Mouse (Mus musculus): ENCODE results near the gene Myo1g. TPM values are rescaled to one million over a fixed set of nuclear protein-coding genes. Genes with fewer than 3 reads are reported as not detected.

Myo1g gene
- polyA plus RNA-seq, 1 experiment = 0.96 TPM

- no peak for DNase-seq (ENCODE audit: extremely low spot score in 1 of 2, low spot score in 1 of 2)
Measured at GRCm38 (mm10) chr11:6489691-6490503, 30.9 kb downstream of the Myo1g start.

- DNase-seq (ENCODE audit: extremely low spot score in 1 of 2, low spot score in 1 of 2) = no peak
Measured at GRCm38 (mm10) chr11:6489257-6489656, 31.5 kb downstream of the Myo1g start.

GRCm38 (mm10) chr11:6488041-6488684 lies 32.6 kb downstream of the Myo1g start:
- no peak for DNase-seq (ENCODE audit: extremely low spot score in 1 of 2, low spot score in 1 of 2)

GRCm38 (mm10) chr11:6487496-6487895 lies 33.3 kb downstream of the Myo1g start:
- no peak for DNase-seq (ENCODE audit: extremely low spot score in 1 of 2, low spot score in 1 of 2)

GRCm38 (mm10) chr11:6486916-6487315 lies 33.8 kb downstream of the Myo1g start:
- DNase-seq (ENCODE audit: extremely low spot score in 1 of 2, low spot score in 1 of 2) = no peak

GRCm38 (mm10) chr11:6484244-6484959 lies 36.4 kb downstream of the Myo1g start:
- no peak for DNase-seq (ENCODE audit: extremely low spot score in 1 of 2, low spot score in 1 of 2)

- DNase-seq (ENCODE audit: extremely low spot score in 1 of 2, low spot score in 1 of 2) = no peak
Measured at GRCm38 (mm10) chr11:6483103-6483502, 37.7 kb downstream of the Myo1g start.

GRCm38 (mm10) chr11:6481669-6482185 lies 39.0 kb downstream of the Myo1g start:
- no peak for DNase-seq (ENCODE audit: extremely low spot score in 1 of 2, low spot score in 1 of 2)

GRCm38 (mm10) chr11:6480681-6481405 lies 39.9 kb downstream of the Myo1g start:
- peak in 1 of 2 experiments; percentile 34 for DNase-seq (ENCODE audit: extremely low spot score in 1 of 2, low spot score in 1 of 2)

- no peak for DNase-seq (ENCODE audit: extremely low spot score in 1 of 2, low spot score in 1 of 2)
Measured at GRCm38 (mm10) chr11:6480191-6480590, 40.6 kb downstream of the Myo1g start.

GRCm38 (mm10) chr11:6479231-6479630 lies 41.5 kb downstream of the Myo1g start:
- no peak for DNase-seq (ENCODE audit: extremely low spot score in 1 of 2, low spot score in 1 of 2)

GRCm38 (mm10) chr11:6477350-6477749 lies 43.4 kb downstream of the Myo1g start:
- no peak for DNase-seq (ENCODE audit: extremely low spot score in 1 of 2, low spot score in 1 of 2)

- no peak for DNase-seq (ENCODE audit: extremely low spot score in 1 of 2, low spot score in 1 of 2)
Measured at GRCm38 (mm10) chr11:6476876-6477275, 43.9 kb downstream of the Myo1g start.

GRCm38 (mm10) chr11:6475867-6476484 lies 44.8 kb downstream of the Myo1g start, which contains the start of gene Purb:
Gene Purb (minus strand): TSS chr11:6475917.
- DNase-seq (ENCODE audit: extremely low spot score in 1 of 2, low spot score in 1 of 2) = peak; percentile 59 to 91

GRCm38 (mm10) chr11:6474874-6475731 lies 45.7 kb downstream of the Myo1g start:
- peak; percentile 20 to 36 for DNase-seq (ENCODE audit: extremely low spot score in 1 of 2, low spot score in 1 of 2)

- DNase-seq (ENCODE audit: extremely low spot score in 1 of 2, low spot score in 1 of 2) = no peak
Measured at GRCm38 (mm10) chr11:6474381-6474780, 46.4 kb downstream of the Myo1g start.

GRCm38 (mm10) chr11:6472076-6472475 lies 48.7 kb downstream of the Myo1g start:
- DNase-seq (ENCODE audit: extremely low spot score in 1 of 2, low spot score in 1 of 2) = no peak

- DNase-seq (ENCODE audit: extremely low spot score in 1 of 2, low spot score in 1 of 2) = no peak
Measured at GRCm38 (mm10) chr11:6471493-6471892, 49.3 kb downstream of the Myo1g start.

GRCm38 (mm10) chr11:6471054-6471453 lies 49.7 kb downstream of the Myo1g start:
- no peak for DNase-seq (ENCODE audit: extremely low spot score in 1 of 2, low spot score in 1 of 2)

Data from frontal cortex, adult 2 months (tissue).